Mouse (Mus musculus): ENCODE results near the gene Elob. TPM values are rescaled to one million over a fixed set of nuclear protein-coding genes. Genes with fewer than 3 reads are reported as not detected.

Gene Elob
- 100 to 1,000 TPM; 364 to 381 TPM for total RNA-seq (2021)
- long read RNA-seq, experiment 1, transcript Elob-205 (5 exons, 578 nt), result minor isoform, 16 of 388 reads
- long read RNA-seq, experiment 1, transcript Elob-204 (4 exons, 414 nt), result minor isoform, 7 of 388 reads
- long read RNA-seq, experiment 1, transcript Elob-201 (4 exons, 537 nt), result major isoform, 324 of 388 reads
- long read RNA-seq, experiment 1, transcript Elob-202 (3 exons, 581 nt), result minor isoform, 35 of 388 reads
- long read RNA-seq, experiment 1, partial matches to known transcripts, result 5 of 388 reads
- long read RNA-seq, experiment 1, other reads (novel, unspliced or antisense), result 1 of 388 reads
- long read RNA-seq, experiment 2, transcript Elob-201 (4 exons, 537 nt), result major isoform, 206 of 280 reads
- long read RNA-seq, experiment 2, transcript Elob-205 (5 exons, 578 nt), result minor isoform, 13 of 280 reads
- long read RNA-seq, experiment 2, transcript Elob-202 (3 exons, 581 nt), result minor isoform, 47 of 280 reads
- long read RNA-seq, experiment 2, partial matches to known transcripts, result 4 of 280 reads
- long read RNA-seq, experiment 2, other reads (novel, unspliced or antisense), result 6 of 280 reads

GRCm38 (mm10) chr17:23829064-23829619 lies at the start of gene Elob:
TSS of gene Elob (minus strand) at chr17:23829136.
- DNase-seq (ENCODE audit: low spot score in 2 of 2), result peak in 1 of 2 experiments; percentile 80

- DNase-seq (ENCODE audit: low spot score in 2 of 2), result no peak
Observed at GRCm38 (mm10) chr17:23877166-23877565, 48.2 kb upstream of the Elob start.

GRCm38 (mm10) chr17:23876741-23877140 lies 47.8 kb upstream of the Elob start:
- DNase-seq (ENCODE audit: low spot score in 2 of 2), result no peak

- DNase-seq (ENCODE audit: low spot score in 2 of 2), result no peak
Observed at GRCm38 (mm10) chr17:23873884-23874856, 45.2 kb upstream of the Elob start.

GRCm38 (mm10) chr17:23868513-23868912 lies 39.6 kb upstream of the Elob start:
- no peak for DNase-seq (ENCODE audit: low spot score in 2 of 2)

- DNase-seq (ENCODE audit: low spot score in 2 of 2), result no peak
Observed at GRCm38 (mm10) chr17:23867756-23868155, 38.8 kb upstream of the Elob start, which contains the start of gene Prss21. TSS of gene Prss21 (plus strand) at chr17:23868056.

GRCm38 (mm10) chr17:23862926-23863325 lies 34.0 kb upstream of the Elob start:
- no peak for DNase-seq (ENCODE audit: low spot score in 2 of 2)

GRCm38 (mm10) chr17:23857913-23858312 lies 29.0 kb upstream of the Elob start:
- no peak for DNase-seq (ENCODE audit: low spot score in 2 of 2)

- DNase-seq (ENCODE audit: low spot score in 2 of 2), result no peak
Observed at GRCm38 (mm10) chr17:23857193-23857592, 28.3 kb upstream of the Elob start.

GRCm38 (mm10) chr17:23854229-23854765 lies 25.4 kb upstream of the Elob start:
- DNase-seq (ENCODE audit: low spot score in 2 of 2), result no peak

GRCm38 (mm10) chr17:23853292-23853691 lies 24.4 kb upstream of the Elob start:
- DNase-seq (ENCODE audit: low spot score in 2 of 2), result peak in 1 of 2 experiments; percentile 26

- peak; percentile 20 to 43 for DNase-seq (ENCODE audit: low spot score in 2 of 2)
Observed at GRCm38 (mm10) chr17:23850853-23851749, 22.2 kb upstream of the Elob start.

- DNase-seq (ENCODE audit: low spot score in 2 of 2), result no peak
Observed at GRCm38 (mm10) chr17:23850028-23850427, 21.1 kb upstream of the Elob start.

- DNase-seq (ENCODE audit: low spot score in 2 of 2), result peak in 1 of 2 experiments; percentile 43
Observed at GRCm38 (mm10) chr17:23843812-23844273, 14.9 kb upstream of the Elob start, which contains the start of the genes Prss32 and Prss41. TSS of gene Prss32 (plus strand) at chr17:23843855. TSS of gene Prss41 (minus strand) at chr17:23844172.

GRCm38 (mm10) chr17:23843141-23843811 lies 14.3 kb upstream of the Elob start:
- no peak for DNase-seq (ENCODE audit: low spot score in 2 of 2)

GRCm38 (mm10) chr17:23841145-23841544 lies 12.2 kb upstream of the Elob start:
- no peak for DNase-seq (ENCODE audit: low spot score in 2 of 2)

- no peak for DNase-seq (ENCODE audit: low spot score in 2 of 2)
Observed at GRCm38 (mm10) chr17:23836006-23836575, 7.2 kb upstream of the Elob start, which contains the start of gene Prss33. TSS of gene Prss33 (minus strand) at chr17:23836056.

- no peak for DNase-seq (ENCODE audit: low spot score in 2 of 2)
Observed at GRCm38 (mm10) chr17:23831201-23831600, 2.3 kb upstream of the Elob start.

Measured in adrenal gland, postnatal 4 days (tissue).